Mouse (Mus musculus) NIH3T3 (cell line): Measurements from ENCODE around the gene Sh3bp2.

Experiments used
- DNase-seq: peaks from one replicate; pipeline ENCODE4 v3.0.0-alpha.2; 2012; ENCODE audit warnings: low read depth

Sh3bp2 gene

GRCm38 (mm10) chr5:34525663-34526476 lies at the start of gene Sh3bp2:
Sh3bp2 (plus strand) TSS chr5:34525838.
- peak; percentile 94 for DNase-seq

DNA sequence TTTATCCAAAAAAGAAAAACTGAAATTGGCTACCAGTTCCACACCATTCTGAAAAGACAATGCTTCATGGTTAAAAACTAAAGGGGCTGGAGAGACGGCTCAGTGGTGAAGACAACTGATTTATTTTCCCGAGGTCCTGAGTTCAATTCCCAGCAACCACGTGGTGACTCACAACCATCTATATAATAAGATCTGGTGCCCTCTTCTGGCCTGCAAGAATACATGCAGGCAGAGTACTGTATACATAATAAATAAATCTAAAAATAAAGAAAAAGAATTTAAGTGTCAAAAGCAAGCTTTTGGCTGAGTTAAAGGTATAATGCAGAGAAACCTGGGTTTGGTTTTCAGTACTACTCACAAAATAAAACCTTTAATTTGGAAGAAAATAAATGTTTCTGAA lies 44.7 kb upstream of the Sh3bp2 start:
- DNase-seq = peak; percentile 43

DNA sequence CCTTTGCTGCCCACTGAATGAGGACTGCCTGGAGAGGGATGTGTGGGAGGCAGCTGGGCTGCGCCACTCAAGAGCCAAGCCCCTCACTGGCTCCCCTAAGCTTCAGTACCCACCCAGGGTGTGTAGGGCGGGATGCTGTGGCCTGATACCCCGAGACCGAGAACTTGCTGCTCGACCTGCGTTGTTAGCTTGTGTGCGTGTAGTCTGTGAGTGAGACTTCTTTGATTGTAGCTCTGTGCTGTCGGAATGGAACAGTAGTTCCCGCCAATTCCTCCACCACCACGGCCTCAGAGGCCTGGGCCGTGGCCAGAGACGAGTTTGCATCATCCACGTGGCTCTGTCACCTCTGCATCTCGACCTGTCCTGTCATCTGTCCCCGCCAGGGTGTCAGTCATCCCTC lies 39.9 kb upstream of the Sh3bp2 start:
- DNase-seq = no peak

DNA sequence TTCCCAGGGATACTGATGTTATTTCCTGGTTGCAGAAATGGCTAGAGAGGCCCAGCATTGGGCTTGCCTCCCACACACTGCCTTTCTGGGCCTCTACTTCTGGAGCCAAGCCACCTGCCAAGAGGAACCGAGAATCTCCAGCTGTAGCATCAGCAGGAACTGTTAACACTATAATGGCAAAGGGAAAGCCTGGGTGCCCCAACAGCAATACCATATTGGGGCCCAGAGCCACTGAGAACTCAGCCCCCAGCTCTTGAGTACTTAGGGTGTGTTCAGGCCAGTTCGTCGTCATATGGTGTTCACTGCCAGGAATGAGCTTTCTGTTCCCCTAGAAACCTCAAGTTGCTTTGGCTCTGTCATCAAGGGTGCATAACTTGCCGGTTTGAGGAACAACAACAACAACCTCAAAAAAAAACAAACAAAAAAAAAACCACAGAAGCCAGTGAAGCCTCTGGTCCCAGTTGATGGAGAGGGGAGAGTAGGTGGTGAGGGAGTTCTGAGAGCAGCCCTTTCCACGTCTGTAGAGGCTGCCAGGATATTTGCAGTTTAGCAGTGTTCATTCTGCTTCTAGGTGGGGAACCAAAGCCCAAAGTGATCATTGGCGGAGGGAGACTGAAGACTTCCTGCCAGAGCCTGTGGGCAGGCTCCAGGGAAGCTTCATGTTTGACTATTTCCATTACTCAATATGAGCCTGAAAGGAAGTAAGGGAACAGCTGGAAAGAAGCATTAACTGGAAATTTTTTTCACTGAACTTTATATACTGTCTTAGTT lies 38.1 kb upstream of the Sh3bp2 start:
- no peak for DNase-seq

- DNase-seq = no peak
Observed at GRCm38 (mm10) chr5:34488741-34489417, 36.8 kb upstream of the Sh3bp2 start.

DNA sequence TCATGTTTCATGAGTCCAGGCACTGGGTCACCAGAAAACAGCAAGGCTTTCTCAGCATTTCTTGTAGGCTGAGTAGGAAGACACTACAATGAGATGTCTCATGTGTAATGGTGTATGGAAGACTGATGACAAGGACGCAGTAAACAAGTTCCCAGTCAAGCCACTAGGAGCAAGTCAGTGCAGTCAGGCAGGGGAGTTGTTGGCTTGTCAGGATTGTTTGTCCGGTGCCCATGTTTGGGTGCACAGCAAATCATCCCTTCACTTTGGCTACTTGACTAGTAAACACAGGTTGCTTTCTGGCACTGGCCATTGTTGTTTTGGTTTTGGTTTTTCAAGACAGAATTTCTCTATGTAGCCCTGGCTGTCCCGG lies 36.2 kb upstream of the Sh3bp2 start:
- no peak for DNase-seq

DNA sequence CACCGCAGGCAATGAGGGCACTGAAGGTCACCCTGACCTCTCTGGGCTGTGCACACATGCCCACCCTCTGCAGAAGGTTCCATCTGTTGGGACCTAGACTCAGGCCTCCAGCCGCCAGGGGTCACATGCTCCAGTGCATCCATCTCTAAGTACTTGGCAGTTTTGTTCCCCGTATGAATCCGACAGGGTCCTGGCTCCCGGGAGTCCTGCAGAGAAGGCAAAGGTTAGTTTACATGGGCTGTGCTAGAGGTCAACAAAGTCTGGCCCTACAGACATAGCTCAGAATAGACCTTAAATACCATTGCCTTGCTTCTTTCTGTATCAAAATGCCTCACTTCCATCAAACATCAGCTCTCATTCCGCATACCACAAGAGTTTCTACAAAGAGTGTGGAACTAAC lies 28.9 kb upstream of the Sh3bp2 start:
- no peak for DNase-seq

DNA sequence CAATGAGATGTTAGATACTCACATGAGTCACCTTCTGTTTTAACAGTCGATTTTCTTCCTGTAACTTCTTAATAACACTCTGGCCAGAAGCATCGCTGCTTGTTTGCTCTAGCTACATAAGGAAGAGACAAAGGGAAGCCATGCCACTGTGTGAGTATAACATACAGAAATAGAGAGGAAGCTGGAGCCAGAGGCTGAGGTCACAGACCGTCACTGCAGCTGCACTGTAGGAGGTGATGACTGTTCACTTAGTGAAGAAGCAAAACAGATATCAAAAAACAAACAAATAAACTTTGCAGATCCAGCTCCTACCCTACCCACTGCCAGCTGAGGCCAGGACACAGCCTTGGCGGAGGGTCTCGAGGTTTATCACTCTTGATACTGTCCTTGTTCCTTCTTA lies 24.8 kb upstream of the Sh3bp2 start:
- DNase-seq = no peak

- DNase-seq = no peak
Observed at GRCm38 (mm10) chr5:34501588-34501987, 24.1 kb upstream of the Sh3bp2 start.

DNA sequence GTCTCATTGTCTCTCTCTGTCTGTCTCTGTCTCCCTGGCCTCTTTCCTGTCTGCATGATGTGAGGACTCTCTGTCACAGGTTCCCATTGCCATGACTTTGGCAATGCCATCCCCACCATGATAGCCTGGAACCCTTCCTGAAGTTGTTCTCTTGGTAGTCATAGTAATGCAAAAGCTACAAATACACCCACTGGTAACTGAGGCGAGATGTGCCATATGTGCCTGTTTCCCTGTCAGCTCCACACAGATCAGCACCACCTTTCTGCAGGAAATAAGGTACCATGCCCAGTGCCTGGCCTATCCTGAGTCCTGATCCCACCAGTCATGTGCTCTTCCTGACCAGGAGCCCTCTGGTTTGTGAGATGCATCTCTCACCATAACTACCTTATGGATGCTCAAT lies 23.2 kb upstream of the Sh3bp2 start:
- no peak for DNase-seq

DNA sequence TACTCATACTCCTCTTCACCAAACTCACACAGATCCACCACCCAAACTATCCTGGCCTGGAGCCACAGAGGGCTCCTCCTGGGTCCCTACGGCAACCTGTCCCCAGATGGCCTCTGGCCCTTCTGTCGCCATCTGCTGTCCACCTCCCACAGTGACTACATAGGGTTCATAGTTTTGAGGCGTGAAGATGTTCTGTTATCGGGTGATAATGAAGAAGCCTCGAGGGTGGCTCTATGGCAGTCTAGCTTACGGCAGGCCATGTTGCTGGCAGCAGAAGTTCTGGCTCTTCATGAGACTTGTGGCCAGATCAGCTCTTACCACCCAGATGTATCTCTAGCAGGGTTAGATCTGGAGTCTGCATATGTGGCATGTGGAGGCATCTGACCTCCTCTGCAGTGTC lies 22.8 kb upstream of the Sh3bp2 start:
- DNase-seq = no peak

DNA sequence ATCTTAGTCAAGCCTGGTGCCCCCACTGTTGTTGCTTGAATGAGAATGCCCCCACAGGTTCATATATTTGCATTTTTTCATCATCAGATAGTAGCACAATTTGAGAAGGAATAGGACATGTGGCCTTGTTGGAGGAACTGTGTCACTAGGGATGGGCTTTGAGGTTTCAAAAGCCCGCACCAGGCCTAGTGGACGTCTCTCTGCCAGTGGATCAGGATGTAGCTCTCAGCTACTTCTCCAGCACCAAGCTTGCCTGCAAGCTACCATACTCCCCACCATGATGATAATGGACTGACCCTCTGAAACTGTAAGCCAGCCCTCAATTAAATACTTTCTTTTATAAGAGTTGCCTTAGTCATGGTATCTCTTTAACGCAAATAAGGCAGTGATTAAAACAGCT lies 13.2 kb upstream of the Sh3bp2 start:
- DNase-seq = no peak

DNA sequence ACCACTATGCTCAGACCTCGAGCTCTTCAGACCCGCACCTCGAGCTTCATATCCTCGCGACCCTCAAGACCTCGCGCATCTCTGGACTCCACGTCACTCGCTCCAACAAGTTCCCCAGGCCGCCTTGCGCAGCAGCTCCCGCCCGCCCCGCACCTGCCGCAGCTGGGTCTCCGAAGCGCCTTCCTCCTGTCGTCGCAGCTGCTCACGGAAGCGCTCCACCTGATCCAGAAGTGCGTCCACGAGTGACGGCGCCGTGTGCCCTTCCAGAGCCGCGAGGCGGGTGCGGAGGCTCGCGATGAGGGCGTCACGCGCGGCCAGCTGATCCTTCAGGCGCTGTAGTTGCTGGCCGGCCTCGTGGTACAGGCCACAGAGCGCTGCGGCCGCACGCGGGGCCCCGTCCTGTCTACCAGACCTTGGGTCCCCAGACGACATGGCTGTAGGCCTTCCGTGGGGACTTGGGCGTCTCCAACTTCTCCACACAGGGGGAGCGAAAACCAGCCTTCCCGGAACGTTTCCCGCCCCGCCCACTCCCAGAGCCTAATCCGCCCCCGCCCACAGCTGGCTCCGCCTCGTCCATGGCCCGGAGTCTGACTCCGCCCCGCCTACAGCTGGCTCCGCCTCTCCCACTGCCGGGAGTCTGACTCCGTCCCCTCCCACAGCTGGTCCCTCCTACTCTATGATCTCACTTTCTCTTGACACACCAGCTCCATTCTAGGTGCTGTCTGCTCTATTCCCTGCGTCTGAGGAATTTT lies 12.0 kb upstream of the Sh3bp2 start, which contains the start of gene Tnip2:
Tnip2 (minus strand) TSS at position 526 of the 752 bp plus-strand sequence.
- peak; percentile 98 for DNase-seq

DNA sequence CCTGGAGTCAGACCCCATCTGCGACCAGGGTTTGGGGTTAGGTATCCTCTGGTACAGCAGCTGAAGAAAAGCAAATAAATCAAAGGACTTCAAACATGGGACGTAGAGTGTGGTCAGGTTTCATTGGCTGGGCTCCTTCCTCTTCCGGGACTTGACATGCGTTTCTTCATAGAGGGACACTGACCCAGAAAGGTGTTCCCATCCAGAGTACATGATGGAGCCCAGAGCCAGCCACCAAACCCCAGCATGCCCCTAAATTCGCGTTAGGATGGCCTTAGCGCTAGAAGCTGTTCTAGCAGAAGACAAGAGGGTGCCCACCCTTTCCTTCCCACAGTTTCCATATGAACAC lies 11.4 kb upstream of the Sh3bp2 start:
- no peak for DNase-seq

DNA sequence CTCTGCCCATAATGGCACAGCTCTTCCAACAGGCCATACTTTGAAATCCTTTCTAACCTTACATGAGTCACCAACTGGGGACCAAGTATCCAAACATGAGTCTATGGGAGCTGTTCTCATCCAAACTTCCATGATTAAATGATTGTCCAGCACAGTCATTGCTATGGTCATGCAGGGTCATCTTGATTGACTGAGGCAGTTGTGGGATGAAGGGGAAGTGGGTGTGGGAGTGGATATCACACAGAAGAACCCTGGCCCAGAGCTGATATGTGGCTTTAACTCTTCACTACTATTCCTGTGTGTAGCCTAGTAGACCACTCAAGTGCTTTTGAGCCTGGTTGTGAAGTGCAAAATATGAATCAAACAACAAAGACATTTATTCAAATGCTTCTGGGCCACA lies 10.5 kb upstream of the Sh3bp2 start:
- DNase-seq = no peak

GRCm38 (mm10) chr5:34517913-34518312 lies 7.7 kb upstream of the Sh3bp2 start:
- peak; percentile 89 for DNase-seq

GRCm38 (mm10) chr5:34519389-34519910 lies 6.2 kb upstream of the Sh3bp2 start:
- DNase-seq = no peak

DNA sequence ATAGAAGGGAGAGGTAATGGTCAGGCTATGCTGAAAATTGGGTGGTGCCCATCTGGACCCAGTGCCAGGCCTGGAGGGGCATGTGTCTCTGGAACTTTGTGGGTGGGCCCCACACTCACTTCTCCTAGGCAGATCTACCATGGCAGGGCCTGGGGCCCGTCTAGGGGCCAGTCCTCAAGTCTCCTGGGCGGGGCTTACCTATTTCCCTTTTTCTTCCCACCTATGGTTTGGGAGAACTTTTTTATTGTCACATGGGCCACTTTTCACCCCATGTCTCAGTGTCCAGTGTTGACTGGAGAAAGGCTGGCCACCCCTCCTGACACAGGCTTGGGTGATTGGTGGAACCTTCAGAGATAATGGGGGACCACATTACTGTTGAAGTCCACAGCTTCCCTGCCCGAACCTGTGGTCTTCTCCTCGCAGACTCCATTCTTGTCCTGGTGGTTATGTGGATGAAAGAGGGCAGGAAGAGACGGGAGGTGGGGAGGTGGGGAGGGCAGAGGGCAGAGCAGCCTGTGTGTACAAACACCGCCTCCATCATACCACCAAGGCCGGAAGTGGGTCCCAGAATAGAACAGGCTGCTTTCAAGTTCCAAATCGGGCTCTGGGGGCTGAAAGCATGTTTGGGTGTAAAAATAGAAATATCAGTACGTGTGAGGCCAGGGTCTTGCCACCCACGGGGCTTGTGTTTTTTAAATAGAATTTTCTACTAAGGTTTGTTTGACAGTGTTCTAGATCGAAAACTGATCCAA lies 5.0 kb upstream of the Sh3bp2 start:
- no peak for DNase-seq

DNA sequence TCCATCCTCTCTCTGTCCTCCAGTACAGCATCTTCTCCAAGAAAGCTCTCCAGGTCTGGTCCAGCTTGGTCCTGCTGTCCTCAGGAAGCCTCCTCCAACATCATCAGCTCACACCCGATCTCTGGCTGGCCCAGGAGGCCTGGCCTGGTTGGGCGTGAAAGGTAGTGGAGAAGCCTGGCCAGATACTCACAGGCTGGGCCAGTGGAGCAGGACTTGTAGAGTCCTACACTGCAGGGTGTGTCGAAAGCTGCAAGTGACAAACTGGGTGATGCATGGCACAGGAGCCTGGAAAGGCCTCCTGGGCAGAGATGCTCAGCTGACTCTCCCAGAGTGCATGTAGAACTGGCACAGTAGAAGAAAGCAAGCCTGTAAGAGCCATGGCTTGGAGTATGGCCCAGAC lies 4.3 kb upstream of the Sh3bp2 start:
- no peak for DNase-seq

DNA sequence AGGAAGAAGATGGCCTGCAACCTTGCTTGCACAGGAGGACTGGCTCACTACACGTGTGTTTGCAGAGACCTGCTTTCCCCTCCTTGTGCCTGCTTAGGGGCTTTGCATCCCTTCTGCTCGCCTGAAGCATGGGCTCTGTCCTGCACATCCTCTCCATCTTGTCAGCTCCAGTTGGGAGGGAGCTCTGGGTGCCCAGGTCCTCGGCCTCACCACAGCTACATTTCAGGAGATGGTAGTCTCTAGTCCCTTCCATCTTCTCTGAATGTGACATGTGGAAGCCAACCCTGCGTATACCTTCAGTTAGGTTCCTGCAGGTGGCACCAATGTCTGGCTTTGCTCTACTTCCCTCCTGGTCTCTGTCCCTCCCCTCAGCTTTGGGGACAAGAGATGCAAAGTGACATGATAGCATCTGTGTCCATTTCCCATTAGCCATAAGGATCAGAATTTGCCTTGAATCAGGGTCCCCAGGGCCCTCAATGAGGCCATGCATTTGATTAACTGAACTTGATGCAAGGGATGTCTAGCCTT lies 1.6 kb upstream of the Sh3bp2 start:
- no peak for DNase-seq

DNA sequence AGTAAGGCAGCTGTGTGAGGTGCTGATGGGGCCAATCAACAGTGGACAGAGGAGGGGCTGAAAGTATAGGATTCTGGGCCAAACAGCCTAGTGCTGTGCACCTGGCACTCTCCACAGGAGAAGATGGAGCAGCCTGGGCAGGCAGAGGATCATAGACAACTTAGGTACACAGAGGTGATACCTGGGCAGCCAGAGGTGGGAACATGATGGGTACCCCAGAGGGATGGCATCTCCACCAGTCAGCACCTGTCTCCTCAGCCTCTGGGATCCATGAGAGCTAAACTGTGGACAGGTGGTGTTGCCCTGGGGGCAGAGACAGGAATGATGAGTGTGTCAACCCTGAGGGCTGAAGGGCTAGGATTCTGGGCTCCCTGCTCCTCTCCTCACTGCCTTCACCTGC lies 1.1 kb upstream of the Sh3bp2 start:
- DNase-seq = no peak
